ENCODE assay signal across 29 mouse cellular contexts in the genomic region with DNA sequence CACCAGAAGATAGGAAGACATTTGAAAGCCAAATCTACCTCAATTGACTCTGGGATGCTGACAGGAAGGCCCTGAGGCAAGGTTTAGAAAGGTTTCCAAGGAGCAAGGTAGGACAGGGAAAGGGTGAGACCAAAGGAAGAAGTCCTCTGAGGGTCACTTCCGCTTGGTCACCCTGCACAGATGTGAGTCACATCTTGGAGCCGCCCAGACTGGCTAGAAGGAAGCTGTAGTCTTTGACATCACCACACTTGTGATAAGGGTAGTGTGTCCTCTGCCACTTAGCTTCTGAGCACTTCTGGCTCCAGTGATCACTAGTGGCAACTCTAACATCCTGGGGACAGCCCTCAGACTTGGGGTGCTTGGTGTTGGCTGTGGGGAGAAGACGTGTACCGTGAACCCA. TPM values are rescaled to one million over a fixed set of nuclear protein-coding genes. Genes with fewer than 3 reads are reported as not detected.
DNase-seq lines count a peak whose midpoint lies in the region; ATAC-seq and TF ChIP-seq lines count a peak whose summit lies in the region.
"Had no signal": no experiment of that assay in that cellular context is flagged by ENCODE, and none has a peak within 500 bp of the region (broad histone marks: within the 10 kb centered on the region; RNA-seq: fewer than 3 reads in every experiment).

No protein-coding gene starts in this region.

- TF ChIP-seq POLR2A in small intestine, adult 2 months (IDR thresholded peaks at IDR 0.05; ENCODE audit: low read depth, low read length) = no peak

- H3K9me3 ChIP-seq in liver, postnatal 0 days (ENCODE audit: low read length) = no peaks in the 10 kb centered on the region
- H3K9me3 ChIP-seq in liver, embryonic 12.5 days (replicated peaks) = no peaks in the 10 kb centered on the region
- H3K9me3 ChIP-seq: heart, embryonic 12.5 days; heart, embryonic 15.5 days; hindbrain, embryonic 10.5 days; hindbrain, embryonic 13.5 days had no signal

- WGBS in liver, postnatal 0 days (ENCODE audit: insufficient replicate concordance) = 80% methylated on average over 4 of the region's 4 CpGs
- WGBS in liver, embryonic 12.5 days (ENCODE audit: insufficient replicate concordance) = 49% methylated on average over 2 of the region's 4 CpGs
- 71% methylated on average over 4 of the region's 4 CpGs for WGBS in small intestine, adult 2 months

- no peaks in the 10 kb centered on the region for H3K27me3 ChIP-seq in liver, postnatal 0 days (ENCODE audit: insufficient read depth, low read length)
- H3K27me3 ChIP-seq in liver, embryonic 12.5 days (replicated peaks) = no peaks in the 10 kb centered on the region
- no peaks in the 10 kb centered on the region for H3K27me3 ChIP-seq in small intestine, adult 2 months (ENCODE audit: control insufficient read depth, insufficient read depth, low read length)
- H3K27me3 ChIP-seq: CH12.LX; heart, embryonic 12.5 days; heart, embryonic 15.5 days; hindbrain, embryonic 13.5 days; Patski had no signal

- peak overlapping the region; percentile 24; the same call in 1 of the 2 replicates for H3K4me2 ChIP-seq in liver, postnatal 0 days (ENCODE audit: low read depth, low read length)
- H3K4me2 ChIP-seq in liver, embryonic 12.5 days = no peak overlapping the region
- H3K4me2 ChIP-seq: heart, embryonic 12.5 days; heart, embryonic 15.5 days; hindbrain, embryonic 13.5 days had no signal

- ATAC-seq in liver, postnatal 0 days = no peak
- ATAC-seq in liver, embryonic 12.5 days = no peak
- ATAC-seq: forebrain, embryonic 14.5 days; forebrain, postnatal 0 days; hindbrain, embryonic 16.5 days; Patski had no signal

- H3K9ac ChIP-seq in liver, postnatal 0 days (replicated peaks) = no peak overlapping the region
- no peak overlapping the region for H3K9ac ChIP-seq in liver, embryonic 12.5 days
- H3K9ac ChIP-seq: forebrain, postnatal 0 days; heart, embryonic 12.5 days; heart, embryonic 15.5 days; hindbrain, embryonic 13.5 days had no signal

- peak overlapping the region; percentile 41 for H3K27ac ChIP-seq in liver, postnatal 0 days (ENCODE audit: low read depth)
- no peak overlapping the region for H3K27ac ChIP-seq in liver, embryonic 12.5 days
- H3K27ac ChIP-seq in small intestine, adult 2 months (ENCODE audit: insufficient read depth, low read depth, low read length) = peak overlapping the region; percentile 61
- H3K27ac ChIP-seq: gastrocnemius, adult 2 months; heart, embryonic 15.5 days; hindbrain, embryonic 10.5 days; hindbrain, embryonic 13.5 days had no signal

- no peaks in the 10 kb centered on the region; the same call in 1 of the 2 replicates for H3K4me1 ChIP-seq in liver, postnatal 0 days (ENCODE audit: insufficient read depth)
- H3K4me1 ChIP-seq in liver, embryonic 12.5 days = 0 out of 2 replicates have a peak, but pooled peaks cover 4% of the 10 kb centered on the region
- H3K4me1 ChIP-seq in small intestine, adult 2 months (ENCODE audit: control insufficient read depth, insufficient read depth, insufficient read length, low read length) = peaks cover 16% of the 10 kb centered on the region; the same call in 1 of the 2 replicates
- H3K4me1 ChIP-seq: heart, embryonic 12.5 days; heart, embryonic 15.5 days had no signal

- no peak for TF ChIP-seq EP300 in liver, postnatal 0 days (IDR thresholded peaks at IDR 0.05; ENCODE audit: low read depth)

- no peak for TF ChIP-seq CTCF in liver, postnatal 0 days (IDR thresholded peaks at IDR 0.05; ENCODE audit: low read depth)
- no peak for TF ChIP-seq CTCF in small intestine, adult 2 months (IDR thresholded peaks at IDR 0.05; ENCODE audit: extremely low read depth, insufficient read length, insufficient replicate concordance, low read depth, low read length)

- H3K4me3 ChIP-seq in liver, postnatal 0 days (ENCODE audit: low read depth, low read length) = no peak overlapping the region
- no peak overlapping the region for H3K4me3 ChIP-seq in liver, embryonic 12.5 days
- no peak overlapping the region for H3K4me3 ChIP-seq in small intestine, adult 2 months (ENCODE audit: low read depth, low read length)
- H3K4me3 ChIP-seq: gastrocnemius, adult 2 months; heart, embryonic 12.5 days; heart, embryonic 15.5 days; hindbrain, embryonic 10.5 days; hindbrain, embryonic 13.5 days had no signal

- no peaks in the 10 kb centered on the region for H3K36me3 ChIP-seq in liver, postnatal 0 days (replicated peaks; ENCODE audit: insufficient read depth, low read length)
- no peaks in the 10 kb centered on the region for H3K36me3 ChIP-seq in liver, embryonic 12.5 days
- no peaks in the 10 kb centered on the region for H3K36me3 ChIP-seq in small intestine, adult 2 months (ENCODE audit: control insufficient read depth, insufficient read depth, low read length)
- H3K36me3 ChIP-seq: G1E; heart, embryonic 12.5 days; heart, embryonic 15.5 days; hindbrain, embryonic 10.5 days; hindbrain, embryonic 13.5 days had no signal

- no peak for DNase-seq in liver, postnatal 0 days
- DNase-seq in 3T3-L1 (ENCODE audit: low read depth, low spot score) (peak; percentile 6), 416B (ENCODE audit: low read depth) (peak; percentile 63)
- no peak for DNase-seq in kidney, postnatal 14 days
- DNase-seq in thymus, adult 18-20 months = no peak
- DNase-seq: adrenal gland, postnatal 10 days; adrenal gland, postnatal 36 days; B cell, adult 2 months; cerebellum, adult 18-20 months; cerebellum, adult 9-10 months; cerebellum, postnatal 14 days; forebrain, postnatal 0 days; gastrocnemius, adult 2 months; gastrocnemius, postnatal 14 days; heart, adult 11 months; heart, postnatal 10 days; heart, postnatal 36 days had no signal

RNA-seq across cellular contexts. Expression of gene Hsd17b2, which starts 4.4 kb away (rescaled TPM):
- polyA plus RNA-seq in liver, postnatal 0 days (2015; fragmentation: Nextera tagmentation; extraction: Ambion mirVana) = 189 and 204 TPM in 2 replicates
- 20.9 and 23.6 TPM in 2 replicates for polyA plus RNA-seq in liver, embryonic 12.5 days (2016; fragmentation: Nextera tagmentation; extraction: Ambion mirVana)
- 14.0 and 85.7 TPM in 2 replicates for polyA plus RNA-seq in small intestine, adult 2 months (2012; rRNA removed)
- polyA plus RNA-seq: forebrain, embryonic 11.5 days; forebrain, embryonic 14.5 days; forebrain, postnatal 0 days; G1E; heart, embryonic 15.5 days; hindbrain, embryonic 10.5 days; hindbrain, embryonic 13.5 days had no signal

RNA-seq across cellular contexts. Expression of gene Sdr42e1, which starts 32.7 kb away (rescaled TPM):
- polyA plus RNA-seq in liver, postnatal 0 days (2015; fragmentation: Nextera tagmentation; extraction: Ambion mirVana) = 12.6 and 12.8 TPM in 2 replicates
- 0.91 and 1.4 TPM in 2 replicates for polyA plus RNA-seq in liver, embryonic 12.5 days (2016; fragmentation: Nextera tagmentation; extraction: Ambion mirVana)
- 4.4 and 7.4 TPM in 2 replicates for polyA plus RNA-seq in small intestine, adult 2 months (2012; rRNA removed)
- polyA plus RNA-seq: forebrain, embryonic 11.5 days; G1E had no signal

Comparison
In these comparisons a context has a peak if more than half of its experiments do, and no peak if none do; other contexts are left out.
1. DNase-seq: peak in 3T3-L1 (single experiment) and 416B (single experiment); none in liver, postnatal 0 days (single experiment), kidney, postnatal 14 days (single experiment) and thymus, adult 18-20 months (0 of 2).